Mouse (Mus musculus) small intestine, adult 2 months (tissue): ENCODE data around the gene Gm281. TPM values are rescaled to one million over a fixed set of nuclear protein-coding genes. Genes with fewer than 3 reads are reported as not detected.

Experiments
- H3K27ac ChIP-seq: fragments of 200-500 bp; 2 replicates; pipeline ENCODE4 v1.5.1; 2012; ENCODE audit warnings: low read depth, low read length, control low read depth, inconsistent platforms; ENCODE audit not compliant: insufficient read depth
- H3K27me3 ChIP-seq: fragments of 200-500 bp; 2 replicates; pipeline ENCODE4 v1.6.1; 2012; ENCODE audit warnings: mild to moderate bottlenecking, moderate library complexity, low read length, inconsistent platforms; ENCODE audit not compliant: control insufficient read depth, insufficient read depth
- H3K36me3 ChIP-seq: fragments of 200-500 bp; 2 replicates; pipeline ENCODE4 v1.6.1; 2012; ENCODE audit warnings: mild to moderate bottlenecking, low read length, control low read depth, inconsistent platforms; ENCODE audit not compliant: control insufficient read depth, insufficient read depth
- H3K4me1 ChIP-seq: fragments of 200-500 bp; 2 replicates; pipeline ENCODE4 v1.6.1; 2012; ENCODE audit warnings: low read length, inconsistent platforms, mixed read lengths; ENCODE audit not compliant: control insufficient read depth, insufficient read depth, insufficient read length
- H3K4me3 ChIP-seq: fragments of 200-500 bp; 2 replicates; pipeline ENCODE4 v1.5.1; 2012; ENCODE audit warnings: low read depth, mild to moderate bottlenecking, control low read depth, inconsistent platforms, low read length, moderate library complexity
- CTCF ChIP-seq: fragments of 200-500 bp; IDR thresholded peaks from 2 replicates; pipeline ENCODE4 v1.5.1; 2012; ENCODE audit warnings: low read depth, mild to moderate bottlenecking, control low read depth, inconsistent platforms, low read length, moderate library complexity, mixed read lengths; ENCODE audit not compliant: insufficient replicate concordance, insufficient read length; ENCODE audit errors: extremely low read depth
- POLR2A ChIP-seq: fragments of 200-500 bp; IDR thresholded peaks from 2 replicates; pipeline ENCODE4 v1.6.1; 2012; ENCODE audit warnings: low read depth, mild to moderate bottlenecking, control low read depth, inconsistent platforms, low read length, moderate library complexity
- WGBS: fragments of 180-500 bp; shearing (Covaris S2); methylation state at CpG from one replicate; pipeline ENCODE4 v1.1.7; 2018; 5-methylcytosine and 5-hydroxymethylcytosine counted together
- polyA plus RNA-seq: library from polyadenylated mRNA; depleted of rRNA; stranded (reverse); fragments of >200 nt; gene quantifications from 2 replicates; pipeline ENCODE4 v1.2.3, GENCODE M21; 2012

Gm281 gene
- polyA plus RNA-seq, 1 experiment: not detected

- Histone ChIP-seq H3K27ac (no peak overlapping the region), H3K27me3 (no peaks in the 10 kb centered on the region), H3K4me1 (no peaks in the 10 kb centered on the region), H3K36me3 (no peaks in the 10 kb centered on the region), H3K4me3 (no peak overlapping the region)
- WGBS: 26% methylated on average over 4 of the region's 4 CpGs
- TF ChIP-seq CTCF (no peak), POLR2A (no peak)
Observed at GRCm38 (mm10) chr14:13915207-13915606, 929 bp upstream of the Gm281 start.

GRCm38 (mm10) chr14:13910148-13910547 is 4.1 kb downstream of the Gm281 start:
- WGBS: 77% methylated on average over 2 of the region's 2 CpGs
- TF ChIP-seq CTCF: no peak
- no peak for TF ChIP-seq POLR2A
- no peaks in the 10 kb centered on the region for H3K27me3 ChIP-seq

GRCm38 (mm10) chr14:13907145-13907544 is 7.1 kb downstream of the Gm281 start:
- WGBS: 60% methylated on average over 7 of the region's 7 CpGs
- Histone ChIP-seq H3K27me3 (no peaks in the 10 kb centered on the region), H3K4me3 (no peak overlapping the region), H3K27ac (no peak overlapping the region), H3K4me1 (no peaks in the 10 kb centered on the region), H3K36me3 (no peaks in the 10 kb centered on the region)
- TF ChIP-seq CTCF: no peak
- TF ChIP-seq POLR2A: no peak

More at GRCm38 (mm10) chr14:13910148-13910547, 4.1 kb downstream of the Gm281 start:
- Histone ChIP-seq H3K36me3 (no peaks in the 10 kb centered on the region), H3K4me3 (no peak overlapping the region), H3K4me1 (no peaks in the 10 kb centered on the region), H3K27ac (no peak overlapping the region)

- 75% methylated on average over 1 of the region's 1 CpGs for WGBS
- Histone ChIP-seq H3K36me3 (no peaks in the 10 kb centered on the region), H3K4me1 (peaks cover 2% of the 10 kb centered on the region; the same call in 1 of the 2 replicates), H3K27me3 (no peaks in the 10 kb centered on the region; the same call in 1 of the 2 replicates), H3K4me3 (no peak overlapping the region), H3K27ac (no peak overlapping the region)
- no peak for TF ChIP-seq POLR2A
- TF ChIP-seq CTCF: no peak
Observed at GRCm38 (mm10) chr14:13906461-13906860, 7.8 kb downstream of the Gm281 start.

- TF ChIP-seq CTCF (peak; percentile 39; the same call in 1 of the 2 replicates), POLR2A (no peak)
- H3K4me3 ChIP-seq: peak overlapping the region; percentile 63
- no peaks in the 10 kb centered on the region for H3K36me3 ChIP-seq
- WGBS: under 1% methylated on average over 22 of the region's 22 CpGs
- H3K27ac ChIP-seq: no peak overlapping the region
- no peaks in the 10 kb centered on the region; the same call in 1 of the 2 replicates for H3K27me3 ChIP-seq
- H3K4me1 ChIP-seq: peaks cover 3% of the 10 kb centered on the region; the same call in 1 of the 2 replicates
Observed at GRCm38 (mm10) chr14:13901611-13902067, 12.6 kb downstream of the Gm281 start.

GRCm38 (mm10) chr14:13895198-13895597 is 19.1 kb downstream of the Gm281 start:
- Histone ChIP-seq H3K27me3 (no peaks in the 10 kb centered on the region; the same call in 1 of the 2 replicates), H3K4me3 (no peak overlapping the region), H3K36me3 (no peaks in the 10 kb centered on the region), H3K4me1 (no peaks in the 10 kb centered on the region), H3K27ac (no peak overlapping the region)
- no peak for TF ChIP-seq POLR2A
- no peak for TF ChIP-seq CTCF

- 84% methylated on average over 3 of the region's 3 CpGs for WGBS
- TF ChIP-seq POLR2A (no peak), CTCF (no peak)
- Histone ChIP-seq H3K4me1 (no peaks in the 10 kb centered on the region), H3K27me3 (no peaks in the 10 kb centered on the region; the same call in 1 of the 2 replicates), H3K27ac (no peak overlapping the region), H3K36me3 (no peaks in the 10 kb centered on the region), H3K4me3 (no peak overlapping the region)
Observed at GRCm38 (mm10) chr14:13893748-13894147, 20.5 kb downstream of the Gm281 start.
